Mouse (Mus musculus) retina, postnatal 1 day (tissue): ENCODE results near the gene Zik1.

ENCODE experiments used
- DNase-seq: peaks from one replicate; pipeline ENCODE4 v3.0.0-alpha.2; 2012

Zik1 gene

GRCm38 (mm10) chr7:10494786-10495521 lies at the start of gene Zik1:
Gene Zik1 (minus strand): TSS chr7:10495394.
- peak; percentile 93 for DNase-seq

DNA sequence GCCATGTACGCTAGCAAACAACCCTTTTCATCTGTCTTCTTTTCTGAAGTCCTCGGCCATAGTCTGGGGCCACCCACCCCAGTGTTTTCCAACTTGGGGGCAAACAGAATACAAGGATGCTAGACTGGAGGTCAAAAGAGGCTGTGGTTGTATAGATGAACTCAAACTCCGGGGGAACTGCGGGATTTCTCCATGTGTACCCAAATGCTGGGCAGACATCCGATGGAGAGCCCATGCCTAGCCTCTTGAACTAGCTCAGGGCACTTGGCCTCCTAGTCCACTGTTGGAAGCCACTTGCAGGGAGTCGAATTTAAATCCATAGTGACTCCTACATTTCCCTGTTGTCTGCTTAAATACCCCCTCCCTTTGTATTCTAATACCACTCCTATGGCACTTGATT lies 384 bp upstream of the Zik1 start:
- DNase-seq, result no peak

DNA sequence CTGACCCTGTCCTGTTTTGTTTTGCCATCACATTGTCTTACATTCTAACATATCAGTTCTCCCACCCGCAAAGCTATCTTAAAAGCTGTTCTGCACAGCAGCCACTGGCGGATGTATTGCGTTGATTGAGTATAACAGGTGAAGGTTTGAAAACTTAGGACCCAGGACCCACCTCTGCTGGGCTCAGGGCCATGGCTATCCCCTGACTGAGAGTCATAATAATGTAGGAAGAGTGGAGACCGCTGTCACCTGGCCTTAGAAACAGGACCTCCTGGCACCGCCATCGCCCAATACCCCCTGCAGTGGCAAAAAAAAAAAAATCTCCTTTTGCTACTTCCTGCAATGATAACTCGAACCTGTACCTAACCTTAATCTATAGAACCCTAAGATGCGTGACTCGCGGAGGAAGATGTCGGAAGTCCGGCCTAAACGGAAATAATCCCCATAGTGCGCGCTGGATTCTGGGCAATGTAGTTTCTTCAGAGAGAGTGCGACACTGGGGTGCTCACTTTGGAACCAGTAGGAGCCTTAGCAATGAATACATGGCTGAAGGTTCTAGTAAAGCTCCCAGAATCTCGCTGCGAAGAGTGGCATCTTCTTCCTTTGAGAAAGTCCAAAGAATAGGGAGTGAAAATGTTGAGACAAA lies 14.5 kb downstream of the Zik1 start:
- DNase-seq, result peak; percentile 53

DNA sequence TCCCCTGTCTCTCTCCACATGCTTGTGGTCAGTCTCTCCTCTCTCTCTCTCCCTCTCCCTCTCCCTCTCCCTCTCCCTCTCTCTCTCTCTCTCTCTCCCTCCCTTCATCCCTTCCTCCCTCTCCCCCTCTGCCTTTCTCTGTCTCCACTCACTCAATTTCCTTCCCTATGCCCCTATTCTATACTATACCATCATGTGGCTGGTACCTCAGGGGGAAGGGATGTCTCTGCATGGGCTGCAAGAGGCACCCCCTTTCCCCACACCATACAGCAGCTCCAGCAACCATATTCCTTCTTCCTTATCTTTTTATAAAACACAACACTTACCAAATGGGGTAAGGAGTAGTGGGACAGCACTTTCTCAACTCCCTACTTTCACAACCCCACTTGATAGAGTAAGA lies 15.4 kb downstream of the Zik1 start:
- DNase-seq, result no peak

DNA sequence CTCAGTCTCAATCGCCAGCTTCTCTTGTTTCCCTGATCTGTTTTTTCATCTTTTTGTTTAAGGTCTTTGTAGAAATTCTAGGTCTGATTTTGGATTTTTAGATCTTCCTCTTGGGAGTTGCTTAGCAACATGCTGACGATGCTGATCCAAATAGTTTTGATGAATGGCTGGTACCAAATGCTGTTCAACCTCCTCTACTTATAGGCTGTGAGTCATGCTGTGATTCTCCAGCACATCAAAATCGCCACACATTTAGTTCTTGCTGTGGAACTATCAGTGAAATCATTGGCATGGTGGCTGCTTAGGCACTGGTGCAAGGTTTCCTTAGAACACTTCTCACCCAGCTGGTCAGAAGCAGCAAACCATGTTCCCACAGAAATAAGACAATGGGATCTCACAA lies 37.0 kb downstream of the Zik1 start:
- no peak for DNase-seq

GRCm38 (mm10) chr7:10443031-10443430 lies 52.2 kb downstream of the Zik1 start, which contains the start of gene Vmn1r67:
Gene Vmn1r67 (plus strand): TSS chr7:10443331.
- DNase-seq, result no peak
